Mouse (Mus musculus) granulocyte monocyte progenitor cell, adult 5-6 weeks (primary cell): ENCODE data around the gene Smpdl3a. TPM values are rescaled to one million over a fixed set of nuclear protein-coding genes. Genes with fewer than 3 reads are reported as not detected.
A peak's percentile ranks its signal among the peaks of the same experiment; 100 is the strongest.

Experiments
- ATAC-seq: replicated peaks from 2 replicates; pipeline ENCODE4 v1.8.0; 2016; ENCODE audit warnings: mild to moderate bottlenecking, moderate TSS enrichment, inconsistent platforms; ENCODE audit not compliant: poor library complexity, severe bottlenecking
- total RNA-seq, 2 experiments: library from RNA; stranded (forward) in 1 of 2; stranded (reverse) in 1 of 2; fragments of 200-712, 200-1000 nt in 1 of 2; fragments of >200 nt in 1 of 2; fragmentation: Nextera tagmentation in 1 of 2; gene quantifications; 2 replicates each; pipeline ENCODE4 v1.2.3; 2014 to 2017

The Smpdl3a gene
- total RNA-seq, 2 experiments from 2014 or later: 58.6 to 60.5 TPM

DNA sequence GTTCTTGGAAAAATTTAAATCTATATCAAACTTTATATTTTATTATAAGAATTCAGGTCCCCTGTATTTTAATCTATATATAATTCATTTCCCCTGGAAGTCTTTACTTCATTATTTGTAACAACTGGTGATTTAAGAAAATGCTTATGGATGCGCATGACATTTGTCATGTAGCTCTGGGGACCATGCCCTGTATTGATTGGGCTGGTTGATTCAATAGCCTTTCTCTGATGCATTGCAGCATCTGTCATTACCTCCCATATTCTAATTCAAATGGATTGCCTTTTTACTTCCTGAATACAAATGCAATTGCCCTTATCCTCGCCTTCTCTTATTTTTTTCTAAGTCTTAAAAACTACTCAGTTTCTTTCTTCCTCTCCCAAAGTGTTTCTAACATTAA, 20.2 kb downstream of the Smpdl3a start:
- ATAC-seq: no peak

DNA sequence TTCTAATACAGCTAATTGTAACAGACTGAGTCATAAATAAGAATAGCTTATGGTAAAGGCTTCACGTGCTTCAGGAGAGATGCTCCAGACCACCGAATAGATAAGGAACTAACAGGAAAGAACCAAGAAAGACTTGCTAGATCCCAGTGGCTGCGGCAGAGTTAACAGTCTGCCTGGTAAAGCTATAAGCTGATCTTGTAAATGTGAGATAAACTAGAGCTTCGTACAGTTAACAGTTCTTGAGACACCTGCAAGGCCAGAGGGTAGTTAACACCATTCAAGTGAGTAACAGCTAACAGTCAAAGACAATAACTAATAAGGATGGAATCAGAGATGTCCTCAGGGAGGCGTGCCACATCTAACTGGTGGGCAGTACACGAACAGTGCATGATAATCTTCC, 21.7 kb downstream of the Smpdl3a start:
- no peak for ATAC-seq

DNA sequence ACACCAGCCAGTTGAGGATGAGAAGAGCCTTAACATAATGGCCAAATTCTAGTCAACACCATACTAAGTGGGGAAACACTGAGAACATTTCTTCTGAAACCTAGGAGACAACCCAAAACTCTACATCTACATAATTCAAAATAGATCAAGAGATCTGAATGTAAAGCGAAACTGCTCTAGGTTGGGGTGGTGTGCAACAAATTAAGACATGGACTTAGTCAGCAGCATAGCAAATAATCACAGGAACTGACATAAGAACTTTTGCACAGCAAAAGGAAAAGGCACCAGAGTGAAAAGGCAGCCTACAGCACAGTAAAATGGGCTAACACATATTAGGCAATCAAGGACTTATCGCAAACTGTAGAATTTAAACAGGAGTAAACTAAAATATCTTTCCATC, 25.1 kb downstream of the Smpdl3a start:
- ATAC-seq: no peak

DNA sequence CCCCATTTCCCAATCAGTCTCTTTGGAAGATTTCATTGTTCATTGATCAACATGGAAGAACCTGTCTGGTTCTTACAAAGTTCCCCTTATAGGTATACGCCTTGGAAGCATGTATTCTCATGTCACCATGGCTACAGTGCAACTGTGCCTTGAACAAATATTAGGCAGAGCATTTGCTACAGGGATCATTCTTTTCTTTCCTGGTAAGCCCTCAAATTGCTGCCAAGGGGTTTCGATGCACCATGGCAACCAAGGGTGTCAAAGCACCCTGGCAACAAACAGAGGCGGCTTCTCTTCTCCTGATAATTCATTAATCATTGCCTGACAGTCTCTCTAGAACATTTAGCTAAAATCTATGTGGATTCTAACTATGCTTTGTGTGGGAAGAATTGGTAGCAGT, 28.3 kb downstream of the Smpdl3a start:
- no peak for ATAC-seq

DNA sequence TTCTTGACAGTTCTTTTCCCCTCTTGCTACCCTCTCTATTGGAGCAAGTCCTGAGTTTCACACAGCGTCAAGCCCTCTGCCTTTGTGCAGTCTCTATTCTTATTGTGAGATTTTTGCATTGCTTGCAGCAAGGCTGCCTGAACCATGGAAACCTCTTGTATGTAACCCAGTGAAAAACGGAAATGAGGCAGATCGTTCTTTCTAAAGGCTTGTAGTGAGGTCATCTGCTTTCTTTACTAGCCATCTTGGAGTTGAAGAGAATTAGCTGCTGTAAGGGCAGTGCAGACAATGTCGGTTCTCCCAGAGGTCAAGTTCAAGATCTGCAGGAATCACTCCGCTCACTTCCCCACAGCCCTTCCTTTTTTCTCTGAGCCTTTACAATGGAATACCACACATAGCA, 34.5 kb downstream of the Smpdl3a start:
- no peak for ATAC-seq

DNA sequence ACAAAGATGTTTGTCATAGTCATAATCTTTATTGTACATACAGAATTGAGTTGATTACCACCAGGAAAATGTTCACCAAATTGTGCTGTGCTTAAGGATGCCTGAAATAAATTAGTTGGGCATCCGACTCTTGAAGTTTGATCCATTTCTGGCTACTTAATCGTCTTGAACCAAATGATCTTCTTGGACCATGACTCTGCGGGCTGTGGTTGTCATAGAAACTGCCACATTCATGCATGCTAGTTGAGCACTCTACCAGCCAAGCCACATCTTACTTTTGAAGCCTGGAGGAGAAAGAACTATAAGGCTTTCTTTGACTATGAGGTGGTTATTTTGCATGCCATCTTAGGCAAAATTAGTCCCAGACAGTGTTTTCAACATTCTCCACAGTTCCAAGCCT, 35.5 kb downstream of the Smpdl3a start:
- no peak for ATAC-seq

DNA sequence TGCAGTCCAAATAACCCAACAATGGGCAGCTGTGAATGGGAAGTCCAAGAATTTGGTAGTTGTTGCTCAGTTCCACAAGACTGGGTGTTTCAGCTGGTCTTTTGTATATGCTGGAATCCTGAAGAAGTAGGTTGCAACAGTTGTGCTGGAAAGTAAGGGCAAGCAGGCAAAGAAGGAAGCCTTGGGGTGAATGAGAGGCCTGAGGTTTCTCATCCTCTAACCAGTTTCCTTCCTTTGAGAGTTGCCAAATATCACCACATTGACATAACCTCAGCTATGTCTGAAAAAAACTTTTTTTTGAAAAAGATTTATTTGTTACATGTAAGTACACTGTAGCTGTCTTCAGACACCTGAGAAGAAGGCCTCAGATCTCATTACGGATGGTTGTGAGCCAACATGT, 41.0 kb downstream of the Smpdl3a start:
- peak; percentile 98 for ATAC-seq

DNA sequence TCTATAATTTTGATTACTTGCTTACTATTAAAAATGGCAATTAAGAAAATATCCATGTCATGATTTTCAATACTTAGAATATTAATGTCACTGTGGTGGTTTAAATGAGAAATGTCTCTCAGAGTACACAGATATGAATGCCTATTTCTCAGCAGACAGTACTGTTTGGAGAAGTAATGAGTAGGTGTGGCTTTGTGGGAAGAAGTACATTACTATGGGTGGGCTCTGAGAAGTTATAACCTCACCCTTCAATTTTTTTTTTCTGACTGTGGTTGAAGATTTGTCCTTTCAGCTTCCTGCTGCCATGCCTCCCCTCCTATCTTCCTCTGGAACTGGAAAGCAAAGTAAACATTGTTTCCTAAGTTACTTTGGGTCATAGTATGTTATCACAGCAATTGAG, 41.8 kb downstream of the Smpdl3a start:
- ATAC-seq: peak; percentile 81

DNA sequence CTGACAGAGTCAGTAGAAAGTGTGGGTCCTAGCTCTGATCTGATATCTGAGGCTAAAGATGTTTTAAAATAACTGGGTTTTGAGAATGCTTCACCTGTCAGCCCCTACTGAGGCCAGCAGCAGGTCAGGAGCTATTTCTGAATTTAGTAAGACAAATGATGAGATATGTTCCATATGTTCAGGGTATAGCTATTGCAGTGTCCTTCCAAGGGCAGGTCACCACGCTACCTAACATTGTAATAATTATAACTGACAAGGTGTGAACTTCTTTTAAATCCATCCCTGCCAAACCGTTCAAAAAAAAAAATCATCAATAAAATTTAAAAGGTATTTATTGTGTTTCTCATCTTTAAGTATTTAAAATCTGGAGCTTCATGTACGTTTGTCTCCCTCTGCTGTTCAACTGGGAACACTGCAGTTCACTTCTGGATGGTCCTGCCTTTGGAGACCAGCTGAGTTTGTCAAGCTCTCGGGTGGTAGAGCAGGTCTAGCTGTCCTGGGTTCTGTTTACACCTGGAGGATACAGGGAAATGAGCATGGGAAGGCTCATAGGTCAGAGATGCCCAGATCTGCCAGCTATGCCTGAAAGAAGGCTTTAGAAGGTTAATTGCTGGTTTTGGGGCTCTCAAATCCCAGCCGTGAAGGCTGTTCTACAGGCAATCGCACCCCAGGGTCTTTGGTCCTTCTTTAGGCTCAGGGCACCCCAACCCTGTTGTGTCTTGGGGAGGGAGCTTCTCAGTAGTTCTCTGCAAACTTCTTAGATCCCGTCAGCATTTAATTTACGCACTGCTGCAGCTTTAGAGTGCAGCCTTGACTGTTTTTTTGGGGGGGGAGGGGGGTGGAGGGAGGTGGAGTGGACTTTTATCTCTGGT, 47.7 kb downstream of the Smpdl3a start:
- ATAC-seq: peak; percentile 96

DNA sequence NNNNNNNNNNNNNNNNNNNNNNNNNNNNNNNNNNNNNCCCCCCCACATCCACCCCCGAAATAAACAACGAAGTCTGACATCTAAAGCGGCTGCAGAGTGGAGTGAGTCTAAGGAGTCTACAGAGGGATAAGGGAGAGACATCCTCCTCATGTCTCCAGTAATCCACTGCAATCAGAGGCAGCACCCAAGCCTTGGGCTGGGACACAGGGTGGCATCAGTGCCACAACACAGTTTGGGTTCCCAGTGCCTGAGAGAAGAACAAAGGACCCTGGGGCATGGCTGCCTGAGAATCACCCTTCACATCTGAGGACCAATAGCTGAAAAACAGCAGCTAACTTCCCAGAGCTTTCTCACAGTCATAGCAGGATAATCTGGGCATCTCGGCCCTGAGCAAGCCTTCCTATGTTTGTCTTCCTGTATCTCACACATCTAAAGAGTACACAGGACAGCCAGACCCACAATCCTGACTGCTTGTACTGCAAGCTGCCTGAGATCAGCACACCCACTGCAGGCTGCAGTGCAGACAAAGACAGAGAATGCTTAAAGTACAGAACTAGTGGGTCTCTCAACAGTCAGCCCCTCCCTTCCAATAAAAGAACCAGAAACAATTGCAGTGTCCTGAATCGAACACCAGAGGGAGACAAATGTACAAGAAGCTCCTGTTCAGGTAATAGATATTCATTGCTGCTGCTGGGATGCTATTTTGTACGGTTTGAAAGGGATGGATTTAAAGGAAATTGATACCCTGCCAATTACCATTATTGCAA, 54.0 kb downstream of the Smpdl3a start:
- peak; percentile 87 for ATAC-seq

Other genes starting within 250 kb of the Smpdl3a start
- gene Pkib, start 162.4 kb upstream of the Smpdl3a start, total RNA-seq (2014; fragmentation: Nextera tagmentation): 22.2 and 33.2 TPM in 2 replicates
- 19.0 and 21.4 TPM in 2 replicates for gene Pkib, start 162.4 kb upstream of the Smpdl3a start, total RNA-seq (2017)
- 1.8 TPM in 1 of 2 replicates, not detected in the other for gene Fabp7, start 9.5 kb upstream of the Smpdl3a start, total RNA-seq (2014; fragmentation: Nextera tagmentation)
- 1.7 TPM in 1 of 2 replicates, not detected in the other for gene Fabp7, start 9.5 kb upstream of the Smpdl3a start, total RNA-seq (2017)